Mouse (Mus musculus): ENCODE data around the gene Klhl22.

- no peak for TF ChIP-seq USF2 (conservative IDR thresholded peaks at IDR 0.05; ENCODE audit: low read depth, low read length)
- no peak for TF ChIP-seq CTCF (conservative IDR thresholded peaks at IDR 0.05 in 1 of 2, IDR thresholded peaks at IDR 0.05 in 1 of 2; ENCODE audit: low read depth in 2 of 2, low read length in 2 of 2)
- no peak for TF ChIP-seq MAFK (IDR thresholded peaks at IDR 0.05; ENCODE audit: insufficient replicate concordance, low read length)
- TF ChIP-seq NRF1 (IDR thresholded peaks at IDR 0.05; ENCODE audit: low read depth, low read length), result no peak
- TF ChIP-seq RAD21 (IDR thresholded peaks at IDR 0.05; ENCODE audit: low read depth, low read length), result no peak
- no peak for TF ChIP-seq EP300 (IDR thresholded peaks at IDR 0.05; ENCODE audit: low read length)
- no peak for TF ChIP-seq MYC (IDR thresholded peaks at IDR 0.05; ENCODE audit: low read depth, low read length)
Observed at GRCm38 (mm10) chr16:17816528-17816927, 57.1 kb downstream of the Klhl22 start.

Measured in CH12.LX (cell line).